Mouse (Mus musculus): ENCODE measurements around the gene Tmem9b.

Gene Tmem9b

GRCm38 (mm10) chr7:109686585-109687128 lies 66.0 kb downstream of the Tmem9b start:
- no peak for DNase-seq (ENCODE audit: low read depth, low spot score)

Data from mesoderm, embryonic 11.5 days (tissue).